Mouse (Mus musculus) limb, embryonic 14.5 days (tissue): ENCODE data around the gene Slc2a9. TPM values are rescaled to one million over a fixed set of nuclear protein-coding genes. Genes with fewer than 3 reads are reported as not detected.

Source experiments
- ATAC-seq: fragments of 200-750 bp; cut with Nextera tagmentation; 2 replicates; pipeline ENCODE4 v1.8.0; 2017; ENCODE audit warnings: low read depth, moderate number of reproducible peaks, moderate TSS enrichment; ENCODE audit not compliant: low FRiP score
- DNase-seq: peaks from one replicate; pipeline ENCODE4 v3.0.0-alpha.2; 2015; ENCODE audit warnings: low spot score
- H3K27ac ChIP-seq: fragments of 300-500 bp; sonication (generic); replicated peaks from 2 replicates; pipeline ENCODE4 v1.5.1; 2014; ENCODE audit warnings: low read depth, mild to moderate bottlenecking, low read length, moderate library complexity, mixed read lengths
- H3K27me3 ChIP-seq: fragments of 300-500 bp; sonication (generic); 2 replicates; pipeline ENCODE4 v1.6.1; 2014; ENCODE audit warnings: low read length, mixed read lengths; ENCODE audit not compliant: control insufficient read depth, insufficient read depth
- H3K36me3 ChIP-seq: fragments of 300-500 bp; sonication (generic); 2 replicates; pipeline ENCODE4 v1.6.1; 2014; ENCODE audit warnings: mild to moderate bottlenecking, low read length, moderate library complexity, mixed read lengths; ENCODE audit not compliant: control insufficient read depth, insufficient read depth
- H3K4me1 ChIP-seq: fragments of 300-500 bp; sonication (generic); 2 replicates; pipeline ENCODE4 v1.6.1; 2014; ENCODE audit warnings: antibody characterized with exemption, low read length, mixed read lengths; ENCODE audit not compliant: control insufficient read depth, insufficient read depth
- H3K4me2 ChIP-seq: fragments of 300-500 bp; sonication (generic); replicated peaks from 2 replicates; pipeline ENCODE4 v1.6.1; 2014; ENCODE audit warnings: low read depth, mild to moderate bottlenecking, low read length, moderate library complexity; ENCODE audit not compliant: severe bottlenecking
- H3K4me3 ChIP-seq: fragments of 300-500 bp; sonication (generic); replicated peaks from 2 replicates; pipeline ENCODE4 v1.5.1; 2014; ENCODE audit warnings: low read length
- H3K9ac ChIP-seq: fragments of 300-500 bp; sonication (generic); 2 replicates; pipeline ENCODE4 v1.6.1; 2014; ENCODE audit warnings: mild to moderate bottlenecking, low read depth, low read length, moderate library complexity; ENCODE audit not compliant: severe bottlenecking
- H3K9me3 ChIP-seq: fragments of 300-500 bp; sonication (generic); 2 replicates; pipeline ENCODE4 v1.6.1; 2016; ENCODE audit warnings: low read length; ENCODE audit not compliant: control insufficient read depth
- POLR2A ChIP-seq: fragments of 200-500 bp; IDR thresholded peaks from 2 replicates; pipeline ENCODE4 v1.8.0; 2012; ENCODE audit warnings: inconsistent platforms, mild to moderate bottlenecking, moderate library complexity, borderline replicate concordance; ENCODE audit not compliant: insufficient read depth, insufficient read length; ENCODE audit errors: extremely low read depth
- WGBS: fragments of 180-500 bp; shearing (Covaris S2); extraction: QIAGEN DNeasy Blood & Tissue Kit; methylation state at CpG from one replicate; pipeline ENCODE4 v1.1.7; 2014; 5-methylcytosine and 5-hydroxymethylcytosine counted together
- polyA plus RNA-seq, 2 experiments: library from polyadenylated mRNA; depleted of rRNA in 1 of 2; stranded (reverse) in 1 of 2; unstranded in 1 of 2; fragments of >200 nt; fragmentation: Nextera tagmentation in 1 of 2; extraction: Ambion mirVana in 1 of 2; gene quantifications; 2 replicates each; pipeline versions ENCODE4 v1.2.1 to v1.2.3; 2012 to 2014

Gene Slc2a9
- polyA plus RNA-seq, 2 experiments: 0.66 to 0.85 TPM

DNA sequence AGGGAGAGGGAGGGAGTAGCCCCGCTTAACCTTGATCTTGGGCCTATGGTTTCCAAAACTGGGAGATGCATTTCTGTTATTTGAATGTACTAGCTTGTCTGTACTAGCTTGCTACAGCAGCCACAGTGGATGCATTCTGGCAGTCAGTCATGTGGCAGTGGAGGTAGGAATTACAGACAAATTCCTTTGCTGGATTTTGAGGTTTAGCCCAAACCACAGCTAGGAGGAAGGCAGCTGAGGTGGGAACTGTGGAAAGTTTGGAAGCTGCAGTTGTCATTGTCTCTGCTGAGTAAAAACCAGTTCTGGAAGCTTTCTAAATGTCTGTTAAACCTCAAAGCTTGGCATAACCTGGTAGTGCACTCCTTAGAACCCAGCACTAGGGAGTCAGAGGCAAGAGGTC lies 131.6 kb downstream of the Slc2a9 start:
- 90% methylated on average over 1 of the region's 1 CpGs for WGBS
- Histone ChIP-seq H3K36me3 (no peaks in the 10 kb centered on the region), H3K27me3 (no peaks in the 10 kb centered on the region), H3K9me3 (no peaks in the 10 kb centered on the region), H3K4me3 (no peak overlapping the region), H3K4me2 (no peak overlapping the region), H3K4me1 (peaks cover 8% of the 10 kb centered on the region; the same call in 1 of the 2 replicates), H3K9ac (no peak overlapping the region), H3K27ac (no peak overlapping the region)
- no peak for TF ChIP-seq POLR2A
- DNase-seq (no peak), ATAC-seq (no peak)

DNA sequence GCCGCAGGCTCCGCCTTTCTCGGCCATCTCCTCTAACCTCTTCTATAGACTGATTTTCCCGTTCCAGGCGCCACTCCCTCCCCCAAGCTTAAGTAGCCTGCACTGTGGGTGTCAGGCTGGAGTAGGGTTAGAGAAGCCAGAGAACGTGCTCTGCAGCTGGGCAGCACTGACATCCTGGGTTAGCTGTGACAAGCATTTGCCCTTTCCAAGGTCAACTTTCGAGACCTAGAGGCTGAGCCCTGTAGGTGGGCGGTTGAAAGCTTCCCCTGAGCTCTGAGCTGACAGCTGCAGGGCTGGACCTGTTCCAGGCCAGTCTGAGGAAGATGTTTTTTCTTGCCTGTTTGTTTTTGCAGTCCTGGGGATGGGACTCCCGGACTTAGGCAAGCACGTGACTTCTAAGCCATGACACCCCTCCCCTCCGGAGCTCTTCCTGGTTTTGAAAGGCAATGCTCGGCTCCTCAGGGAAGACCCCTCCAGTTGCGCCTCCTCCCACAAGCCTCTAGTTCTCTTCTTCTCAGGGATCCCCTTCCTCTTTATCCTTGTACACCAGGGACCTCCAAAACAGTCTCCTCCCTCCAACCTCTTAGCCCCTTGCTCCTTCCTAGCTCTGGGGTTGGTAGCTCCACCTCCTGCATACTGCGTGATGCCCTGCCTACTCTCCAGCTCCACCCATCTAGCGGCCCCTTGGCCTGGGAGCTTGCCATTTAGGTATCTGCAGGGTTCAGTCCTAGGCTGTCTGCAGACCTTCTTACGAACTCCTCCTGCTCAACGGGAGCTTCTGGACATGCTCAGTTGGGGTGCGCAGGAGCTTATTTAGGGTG lies 136.1 kb downstream of the Slc2a9 start:
- H3K9me3 ChIP-seq: no peaks in the 10 kb centered on the region
- peaks cover 9% of the 10 kb centered on the region; the same call in 1 of the 2 replicates for H3K4me1 ChIP-seq
- 0 out of 2 replicates have a peak overlapping the region, but pooled peaks have one; percentile 28 for H3K27ac ChIP-seq
- DNase-seq (peak; percentile 27), ATAC-seq (peak; percentile 85)
- TF ChIP-seq POLR2A: no peak
- 13% methylated on average over 18 of the region's 18 CpGs for WGBS
- peak overlapping the region; percentile 57 for H3K4me2 ChIP-seq
- H3K36me3 ChIP-seq: no peaks in the 10 kb centered on the region
- H3K4me3 ChIP-seq: peak overlapping the region; percentile 30
- H3K9ac ChIP-seq: peak overlapping the region; percentile 38; the same call in 1 of the 2 replicates
- H3K27me3 ChIP-seq: no peaks in the 10 kb centered on the region

DNA sequence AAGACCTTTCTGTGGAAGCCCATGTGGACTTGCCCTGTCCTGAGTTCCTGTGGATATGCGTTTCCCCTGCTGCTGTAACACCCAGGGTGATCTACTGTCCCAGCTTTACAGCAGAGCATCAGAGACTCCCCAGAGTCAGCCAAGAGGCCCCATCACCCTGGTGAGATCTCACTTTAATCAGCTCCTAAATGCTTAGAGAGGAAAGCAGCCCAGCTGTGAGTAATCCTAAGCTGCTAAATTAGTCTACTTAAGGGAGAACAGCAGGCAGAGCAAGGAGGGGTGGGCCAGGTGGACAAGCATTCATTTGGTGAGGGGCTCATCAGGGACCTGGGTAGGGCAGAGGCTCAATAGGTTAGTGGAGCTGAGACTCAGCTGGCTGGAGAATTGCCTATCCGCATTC lies 137.4 kb downstream of the Slc2a9 start:
- DNase-seq (no peak), ATAC-seq (no peak)
- no peaks in the 10 kb centered on the region for H3K36me3 ChIP-seq
- no peak overlapping the region for H3K4me2 ChIP-seq
- no peak overlapping the region for H3K4me3 ChIP-seq
- H3K27me3 ChIP-seq: no peaks in the 10 kb centered on the region
- H3K27ac ChIP-seq: no peak overlapping the region
- WGBS: 37% methylated on average over 2 of the region's 2 CpGs
- no peak overlapping the region for H3K9ac ChIP-seq
- no peaks in the 10 kb centered on the region for H3K9me3 ChIP-seq
- H3K4me1 ChIP-seq: peaks cover 9% of the 10 kb centered on the region; the same call in 1 of the 2 replicates
- TF ChIP-seq POLR2A: no peak

DNA sequence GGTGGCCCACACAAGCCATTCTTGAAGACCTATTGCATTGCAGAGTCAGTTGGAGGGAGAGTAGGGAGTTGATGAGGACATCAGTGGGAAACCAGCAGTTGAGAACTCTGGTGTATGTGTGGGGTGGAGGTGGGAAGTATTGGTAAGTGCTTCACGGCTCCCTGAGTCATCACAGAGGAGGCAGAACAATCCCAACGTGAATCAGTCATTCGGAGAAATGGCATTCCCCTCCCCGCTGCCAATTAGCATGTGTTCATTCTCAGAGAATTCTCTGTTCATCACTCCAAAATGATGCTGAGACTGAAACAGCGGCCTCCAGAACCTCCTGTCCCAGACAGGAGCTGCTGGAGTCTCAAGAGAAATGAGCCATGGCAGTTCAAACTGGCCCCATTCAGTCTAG lies 138.5 kb downstream of the Slc2a9 start:
- no peak for TF ChIP-seq POLR2A
- Histone ChIP-seq H3K36me3 (no peaks in the 10 kb centered on the region), H3K9ac (no peak overlapping the region), H3K4me3 (no peak overlapping the region), H3K4me1 (peaks cover 9% of the 10 kb centered on the region; the same call in 1 of the 2 replicates), H3K27me3 (no peaks in the 10 kb centered on the region), H3K27ac (no peak overlapping the region), H3K9me3 (no peaks in the 10 kb centered on the region), H3K4me2 (no peak overlapping the region)
- 82% methylated on average over 5 of the region's 5 CpGs for WGBS
- DNase-seq (no peak), ATAC-seq (no peak)

DNA sequence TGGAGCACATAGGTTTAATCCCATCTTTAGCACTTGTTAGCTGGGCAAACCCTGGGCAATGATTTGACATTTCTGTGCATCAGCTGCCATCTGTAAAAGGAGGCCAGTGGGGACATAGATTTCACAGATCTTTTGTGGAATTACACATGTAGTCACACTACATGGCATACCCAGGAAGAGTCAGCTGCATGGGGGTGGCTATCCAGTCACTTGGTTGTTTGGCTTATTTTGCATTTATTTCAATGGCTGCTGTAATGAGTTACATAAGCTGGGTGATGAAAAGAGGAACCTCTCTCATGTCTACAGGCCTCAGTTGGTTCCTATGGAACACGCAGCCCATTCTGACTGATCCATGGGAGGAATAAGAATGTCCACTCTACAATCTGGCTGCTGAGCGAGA lies 143.2 kb downstream of the Slc2a9 start:
- WGBS: 81% methylated on average over 2 of the region's 2 CpGs
- TF ChIP-seq POLR2A: no peak
- Histone ChIP-seq H3K27me3 (no peaks in the 10 kb centered on the region), H3K4me1 (no peaks in the 10 kb centered on the region), H3K36me3 (no peaks in the 10 kb centered on the region), H3K27ac (no peak overlapping the region), H3K4me3 (no peak overlapping the region), H3K9ac (no peak overlapping the region), H3K4me2 (no peak overlapping the region), H3K9me3 (no peaks in the 10 kb centered on the region)
- DNase-seq (no peak), ATAC-seq (no peak)
